Mouse (Mus musculus): ENCODE measurements at regions not wholly inside any gene's neighbourhood (a gene's known extent, or its start where the extent isn't known, plus 50 kb on each side); places are given as distances from the start of the nearest gene placed in this dataset.

DNA sequence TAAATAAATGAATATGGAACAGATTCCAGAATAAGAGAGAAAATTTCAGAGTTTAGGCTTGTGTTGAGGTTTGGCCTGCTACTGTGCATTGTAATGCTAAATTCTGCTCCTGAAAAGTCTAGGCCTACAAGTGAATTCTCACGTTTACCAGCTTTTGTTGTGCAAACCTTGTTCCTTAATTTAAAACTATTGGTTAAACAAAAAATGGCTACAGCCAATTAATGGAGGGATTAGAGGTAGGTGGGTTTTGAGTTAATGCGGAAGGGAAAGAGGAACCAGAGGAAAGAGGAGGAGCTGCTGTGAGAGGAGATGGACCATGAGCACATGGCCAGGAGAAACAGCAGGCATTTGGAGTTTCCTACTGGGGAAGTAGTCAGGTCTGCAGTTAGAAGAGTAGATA lies 79.1 kb upstream of the Tle4 start:
- H3K9ac ChIP-seq (ENCODE audit: low read depth, low read length), result no peak overlapping the region
- H3K27ac ChIP-seq (ENCODE audit: low read length), result no peak overlapping the region
- H3K9me3 ChIP-seq (replicated peaks; ENCODE audit: control insufficient read depth, low read length), result no peaks in the 10 kb centered on the region
- no peaks in the 10 kb centered on the region for H3K27me3 ChIP-seq (ENCODE audit: control insufficient read depth, insufficient read depth, low read depth, low read length)
- H3K4me2 ChIP-seq (ENCODE audit: low read depth, low read length), result no peak overlapping the region
- H3K4me1 ChIP-seq (ENCODE audit: control insufficient read depth, low read depth, low read length), result no peaks in the 10 kb centered on the region
- H3K36me3 ChIP-seq (ENCODE audit: control insufficient read depth, insufficient read depth), result no peaks in the 10 kb centered on the region
- H3K4me3 ChIP-seq (ENCODE audit: low read depth, low read length), result no peak overlapping the region
- WGBS (ENCODE audit: insufficient replicate concordance), result 27% methylated on average over 2 of the region's 2 CpGs
- ATAC-seq (ENCODE audit: low read depth), result no peak

DNA sequence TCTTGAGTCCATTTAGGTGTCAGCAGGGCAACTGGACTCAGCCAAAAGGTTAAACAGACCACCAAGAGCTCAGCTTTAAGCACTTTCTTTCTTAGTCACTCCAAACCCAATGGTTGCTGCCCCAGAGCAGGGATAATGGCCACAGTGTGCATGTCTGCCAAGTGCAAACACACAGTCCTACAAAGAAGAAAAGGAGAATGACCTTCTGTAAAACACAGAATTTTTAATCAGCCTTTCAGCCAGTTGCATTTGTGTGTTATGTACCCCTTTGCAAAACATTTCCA lies 72.9 kb upstream of the Tle4 start:
- H3K9ac ChIP-seq (ENCODE audit: low read depth, low read length), result no peak overlapping the region
- H3K27ac ChIP-seq (ENCODE audit: low read length), result no peak overlapping the region
- H3K9me3 ChIP-seq (replicated peaks; ENCODE audit: control insufficient read depth, low read length), result no peaks in the 10 kb centered on the region
- no peaks in the 10 kb centered on the region for H3K27me3 ChIP-seq (ENCODE audit: control insufficient read depth, insufficient read depth, low read depth, low read length)
- H3K4me3 ChIP-seq (ENCODE audit: low read depth, low read length), result no peak overlapping the region
- no peak for ATAC-seq (ENCODE audit: low read depth)
- no peaks in the 10 kb centered on the region for H3K4me1 ChIP-seq (ENCODE audit: control insufficient read depth, low read depth, low read length)
- H3K36me3 ChIP-seq (ENCODE audit: control insufficient read depth, insufficient read depth), result no peaks in the 10 kb centered on the region
- no peak overlapping the region for H3K4me2 ChIP-seq (ENCODE audit: low read depth, low read length)

DNA sequence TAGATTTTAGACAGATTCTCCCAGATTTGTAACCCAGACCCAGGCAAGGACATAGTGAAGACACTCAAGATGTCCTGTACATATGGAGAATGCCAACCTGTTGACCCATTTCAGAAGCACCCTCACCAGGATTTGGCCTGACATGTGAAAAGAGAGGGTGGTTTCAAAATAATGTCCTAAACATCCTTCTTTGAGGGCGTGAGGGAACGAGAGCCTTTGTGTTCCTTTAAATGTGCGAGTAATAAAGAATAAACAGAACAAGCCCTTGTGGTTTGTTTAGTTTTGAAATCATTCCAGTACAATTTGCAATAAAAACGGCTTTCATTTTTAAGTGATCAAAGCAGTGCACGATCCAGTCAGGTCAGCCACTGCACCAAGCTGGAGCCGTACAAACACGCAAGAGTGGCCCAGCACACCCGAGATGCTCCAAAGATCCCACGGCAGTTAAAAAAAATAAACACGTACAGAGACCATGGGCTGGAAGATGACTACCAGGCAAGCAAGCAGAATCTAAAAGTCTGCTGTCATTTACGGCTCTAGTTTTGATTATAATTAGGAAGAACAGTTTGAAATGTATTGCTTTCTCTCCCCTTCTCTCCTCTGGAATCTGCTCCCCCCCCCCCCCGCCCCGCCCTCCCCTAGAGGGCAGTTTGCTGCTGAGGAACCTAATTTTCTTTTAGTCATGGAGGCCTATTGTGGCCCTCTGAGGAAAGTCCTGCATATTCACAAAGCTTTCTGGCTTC lies 72.4 kb upstream of the Tle4 start:
- H3K27ac ChIP-seq (ENCODE audit: low read length), result no peak overlapping the region
- ATAC-seq (ENCODE audit: low read depth), result no peak
- no peak overlapping the region for H3K9ac ChIP-seq (ENCODE audit: low read depth, low read length)
- no peak overlapping the region for H3K4me3 ChIP-seq (ENCODE audit: low read depth, low read length)
- no peaks in the 10 kb centered on the region for H3K4me1 ChIP-seq (ENCODE audit: control insufficient read depth, low read depth, low read length)
- H3K27me3 ChIP-seq (ENCODE audit: control insufficient read depth, insufficient read depth, low read depth, low read length), result no peaks in the 10 kb centered on the region
- H3K9me3 ChIP-seq (replicated peaks; ENCODE audit: control insufficient read depth, low read length), result no peaks in the 10 kb centered on the region
- H3K36me3 ChIP-seq (ENCODE audit: control insufficient read depth, insufficient read depth), result no peaks in the 10 kb centered on the region
- WGBS (ENCODE audit: insufficient replicate concordance), result 58% methylated on average over 12 of the region's 13 CpGs
- no peak overlapping the region for H3K4me2 ChIP-seq (ENCODE audit: low read depth, low read length)

DNA sequence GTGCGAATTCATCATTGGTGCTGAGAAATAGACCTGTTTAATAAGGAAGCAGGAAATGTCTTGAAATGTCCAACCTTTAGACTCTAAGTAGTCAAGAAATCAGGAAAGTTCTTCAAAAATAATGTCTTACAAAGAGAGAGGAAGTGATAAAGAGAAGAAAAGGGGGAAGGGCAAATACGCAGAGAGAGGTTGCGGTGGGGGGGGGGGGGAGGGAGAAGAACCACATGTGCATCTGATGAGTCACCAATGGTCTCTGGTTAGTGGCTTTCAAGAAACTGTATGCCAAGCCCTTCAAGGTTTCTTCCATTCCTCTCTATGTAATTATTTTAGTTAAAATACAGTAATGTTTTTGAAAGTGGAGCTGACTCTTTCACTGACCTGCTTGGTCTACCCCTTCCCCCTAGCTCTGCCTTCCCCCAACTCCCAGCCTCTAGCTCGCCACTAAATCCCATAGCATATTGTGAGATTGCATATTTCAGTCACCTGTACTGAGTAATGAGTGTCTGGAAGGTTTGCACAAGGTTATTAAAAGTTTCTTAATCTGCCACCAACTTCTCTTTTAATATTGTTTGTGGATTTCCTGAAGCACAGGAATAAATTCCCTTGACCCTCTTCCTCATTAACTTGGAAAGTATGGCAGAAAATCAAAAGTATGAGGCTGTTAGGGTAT lies 70.8 kb upstream of the Tle4 start:
- Histone ChIP-seq H3K36me3 (ENCODE audit: control insufficient read depth, insufficient read depth) (no peaks in the 10 kb centered on the region), H3K27ac (ENCODE audit: low read length) (no peak overlapping the region), H3K4me1 (ENCODE audit: control insufficient read depth, low read depth, low read length) (no peaks in the 10 kb centered on the region), H3K9ac (ENCODE audit: low read depth, low read length) (no peak overlapping the region), H3K9me3 (replicated peaks; ENCODE audit: control insufficient read depth, low read length) (no peaks in the 10 kb centered on the region), H3K4me3 (ENCODE audit: low read depth, low read length) (no peak overlapping the region), H3K4me2 (ENCODE audit: low read depth, low read length) (no peak overlapping the region), H3K27me3 (ENCODE audit: control insufficient read depth, insufficient read depth, low read depth, low read length) (no peaks in the 10 kb centered on the region)
- WGBS (ENCODE audit: insufficient replicate concordance), result 36% methylated on average over 4 of the region's 4 CpGs
- no peak for ATAC-seq (ENCODE audit: low read depth)

DNA sequence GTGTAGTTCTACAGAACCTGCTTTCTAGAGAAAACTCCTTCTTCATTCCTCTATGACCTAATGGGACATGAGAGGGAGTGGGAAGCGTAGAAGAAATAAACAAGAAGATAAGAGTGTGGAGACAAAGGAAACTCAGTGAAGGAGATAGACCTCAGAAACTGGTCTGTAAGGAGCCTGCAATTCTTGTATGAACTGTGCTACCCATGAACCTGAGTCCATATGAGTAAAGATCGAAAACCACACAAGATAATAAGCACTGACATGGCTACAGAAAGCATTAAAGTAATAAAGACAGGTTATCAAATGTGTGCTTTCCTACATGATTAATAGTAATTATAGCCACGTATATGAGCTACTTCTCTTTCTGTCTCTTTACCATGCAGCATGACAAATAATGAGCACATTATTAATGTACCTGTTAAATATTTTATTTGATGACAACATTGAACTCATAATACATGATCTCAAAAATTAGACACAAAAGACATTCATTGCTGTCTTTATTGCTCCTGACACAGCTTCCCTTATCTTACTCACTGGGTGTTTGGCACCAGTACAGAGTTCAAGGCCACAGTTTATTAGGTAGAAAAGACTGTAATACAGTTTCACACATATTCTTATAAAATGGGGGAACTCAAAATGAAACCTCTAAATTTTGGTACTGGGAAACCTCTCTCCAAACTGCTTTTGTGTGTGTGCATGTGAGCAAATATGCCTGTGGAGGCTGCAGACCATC lies 67.0 kb upstream of the Tle4 start:
- Histone ChIP-seq H3K4me2 (ENCODE audit: low read depth, low read length) (no peak overlapping the region), H3K4me1 (ENCODE audit: control insufficient read depth, low read depth, low read length) (no peaks in the 10 kb centered on the region), H3K9ac (ENCODE audit: low read depth, low read length) (no peak overlapping the region), H3K9me3 (replicated peaks; ENCODE audit: control insufficient read depth, low read length) (no peaks in the 10 kb centered on the region), H3K27ac (ENCODE audit: low read length) (no peak overlapping the region), H3K27me3 (ENCODE audit: control insufficient read depth, insufficient read depth, low read depth, low read length) (no peaks in the 10 kb centered on the region), H3K4me3 (ENCODE audit: low read depth, low read length) (no peak overlapping the region), H3K36me3 (ENCODE audit: control insufficient read depth, insufficient read depth) (no peaks in the 10 kb centered on the region)
- no peak for ATAC-seq (ENCODE audit: low read depth)
- 64% methylated on average over 3 of the region's 3 CpGs for WGBS (ENCODE audit: insufficient replicate concordance)

DNA sequence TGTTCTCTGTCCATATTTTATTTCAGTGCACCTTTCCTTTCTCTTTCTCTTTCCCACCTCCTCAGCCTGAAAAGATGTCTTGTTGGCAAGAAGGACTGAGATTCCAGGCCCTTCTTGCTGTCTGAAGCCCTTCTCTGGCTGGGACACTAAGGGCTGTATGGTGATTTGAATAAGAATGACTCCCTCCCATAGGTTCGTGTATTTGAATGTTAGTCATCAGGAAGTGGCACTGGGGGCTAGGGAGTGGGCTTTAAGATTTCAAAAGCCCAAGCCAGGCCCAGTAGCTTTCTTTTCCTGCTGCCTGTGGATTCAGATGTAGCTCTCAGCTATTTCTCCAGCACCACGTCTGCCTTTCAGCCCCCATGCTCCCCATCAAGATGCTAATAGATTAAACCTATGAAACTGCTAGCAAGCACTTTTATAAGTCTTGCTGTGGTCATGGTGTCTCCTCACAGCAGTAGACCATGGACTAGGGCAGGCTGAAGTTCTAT lies 66.3 kb upstream of the Tle4 start:
- Histone ChIP-seq H3K9ac (ENCODE audit: low read depth, low read length) (no peak overlapping the region), H3K4me3 (ENCODE audit: low read depth, low read length) (no peak overlapping the region), H3K36me3 (ENCODE audit: control insufficient read depth, insufficient read depth) (no peaks in the 10 kb centered on the region), H3K4me2 (ENCODE audit: low read depth, low read length) (no peak overlapping the region), H3K9me3 (replicated peaks; ENCODE audit: control insufficient read depth, low read length) (no peaks in the 10 kb centered on the region), H3K27ac (ENCODE audit: low read length) (no peak overlapping the region), H3K4me1 (ENCODE audit: control insufficient read depth, low read depth, low read length) (no peaks in the 10 kb centered on the region), H3K27me3 (ENCODE audit: control insufficient read depth, insufficient read depth, low read depth, low read length) (no peaks in the 10 kb centered on the region)
- no peak for ATAC-seq (ENCODE audit: low read depth)
- 43% methylated on average over 2 of the region's 2 CpGs for WGBS (ENCODE audit: insufficient replicate concordance)

DNA sequence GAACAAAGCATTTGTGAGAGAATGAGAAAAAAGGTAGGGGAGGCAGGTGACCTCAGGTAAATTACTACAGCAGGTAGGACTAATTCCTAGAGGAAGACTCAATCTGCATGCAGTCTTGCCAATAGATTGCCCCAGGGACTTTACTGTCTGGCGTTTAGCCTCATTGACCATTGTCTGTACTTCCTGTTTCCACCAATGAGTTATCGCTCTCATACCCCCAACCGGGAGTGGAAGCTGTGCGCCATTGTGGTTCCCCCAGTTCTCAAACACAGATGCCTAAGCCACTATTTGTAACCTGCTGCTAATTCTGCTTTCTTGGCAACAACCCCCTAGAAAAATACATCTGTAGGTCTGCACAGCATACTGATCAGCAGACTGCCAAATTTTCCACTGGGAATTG lies 65.5 kb upstream of the Tle4 start:
- 45% methylated on average over 4 of the region's 4 CpGs for WGBS (ENCODE audit: insufficient replicate concordance)
- Histone ChIP-seq H3K27ac (ENCODE audit: low read length) (no peak overlapping the region), H3K9ac (ENCODE audit: low read depth, low read length) (no peak overlapping the region), H3K36me3 (ENCODE audit: control insufficient read depth, insufficient read depth) (no peaks in the 10 kb centered on the region), H3K27me3 (ENCODE audit: control insufficient read depth, insufficient read depth, low read depth, low read length) (no peaks in the 10 kb centered on the region), H3K4me3 (ENCODE audit: low read depth, low read length) (no peak overlapping the region), H3K4me2 (ENCODE audit: low read depth, low read length) (no peak overlapping the region), H3K9me3 (replicated peaks; ENCODE audit: control insufficient read depth, low read length) (no peaks in the 10 kb centered on the region), H3K4me1 (ENCODE audit: control insufficient read depth, low read depth, low read length) (no peaks in the 10 kb centered on the region)
- no peak for ATAC-seq (ENCODE audit: low read depth)

DNA sequence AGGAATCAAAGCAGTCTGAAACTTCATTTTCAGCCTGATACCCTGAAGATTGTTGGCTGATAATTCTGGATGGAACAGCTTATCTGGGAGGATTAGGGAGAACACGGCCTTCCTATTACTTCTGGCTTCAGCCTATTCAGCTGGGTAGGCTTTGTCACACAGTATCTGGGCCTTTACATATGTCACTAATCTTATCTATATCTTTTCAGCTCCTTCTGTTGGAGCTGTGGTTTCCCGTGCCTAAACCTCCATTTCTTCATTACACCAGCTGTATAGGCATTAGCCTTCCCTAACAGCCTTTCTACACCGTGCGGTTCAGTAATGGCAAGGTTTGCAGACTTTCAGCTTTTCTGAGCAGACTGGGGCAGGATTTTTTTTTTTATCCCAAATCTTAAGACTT lies 61.9 kb upstream of the Tle4 start:
- no peaks in the 10 kb centered on the region for H3K36me3 ChIP-seq (ENCODE audit: control insufficient read depth, insufficient read depth)
- no peak overlapping the region for H3K4me2 ChIP-seq (ENCODE audit: low read depth, low read length)
- no peaks in the 10 kb centered on the region for H3K27me3 ChIP-seq (ENCODE audit: control insufficient read depth, insufficient read depth, low read depth, low read length)
- no peak for ATAC-seq (ENCODE audit: low read depth)
- H3K9ac ChIP-seq (ENCODE audit: low read depth, low read length), result no peak overlapping the region
- H3K4me3 ChIP-seq (ENCODE audit: low read depth, low read length), result no peak overlapping the region
- 13% methylated on average over 4 of the region's 4 CpGs for WGBS (ENCODE audit: insufficient replicate concordance)
- no peaks in the 10 kb centered on the region for H3K4me1 ChIP-seq (ENCODE audit: control insufficient read depth, low read depth, low read length)
- H3K9me3 ChIP-seq (replicated peaks; ENCODE audit: control insufficient read depth, low read length), result no peaks in the 10 kb centered on the region
- no peak overlapping the region for H3K27ac ChIP-seq (ENCODE audit: low read length)

DNA sequence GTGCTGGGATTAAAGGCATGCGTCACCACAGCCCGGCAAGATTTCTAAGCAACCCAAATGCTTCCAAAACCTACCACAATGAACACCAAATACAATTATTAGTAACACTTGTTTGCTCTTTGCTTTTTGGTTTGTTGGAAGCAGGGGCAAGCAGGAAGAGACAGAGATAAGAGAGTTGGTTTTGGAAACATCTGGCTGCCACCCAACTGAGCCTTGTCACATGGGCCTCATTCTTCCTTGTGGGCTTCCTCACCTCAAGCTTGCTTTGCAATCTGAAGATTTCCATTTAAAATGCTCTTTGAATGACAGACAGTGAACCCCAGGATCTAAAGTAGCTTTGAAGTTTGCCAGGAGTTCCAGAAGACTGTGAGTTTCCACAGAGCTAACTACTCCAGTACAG lies 60.6 kb upstream of the Tle4 start:
- Histone ChIP-seq H3K4me2 (ENCODE audit: low read depth, low read length) (no peak overlapping the region), H3K36me3 (ENCODE audit: control insufficient read depth, insufficient read depth) (no peaks in the 10 kb centered on the region), H3K9ac (ENCODE audit: low read depth, low read length) (no peak overlapping the region), H3K4me3 (ENCODE audit: low read depth, low read length) (no peak overlapping the region), H3K27me3 (ENCODE audit: control insufficient read depth, insufficient read depth, low read depth, low read length) (no peaks in the 10 kb centered on the region), H3K4me1 (ENCODE audit: control insufficient read depth, low read depth, low read length) (no peaks in the 10 kb centered on the region), H3K9me3 (replicated peaks; ENCODE audit: control insufficient read depth, low read length) (no peaks in the 10 kb centered on the region), H3K27ac (ENCODE audit: low read length) (no peak overlapping the region)
- ATAC-seq (ENCODE audit: low read depth), result no peak
- 54% methylated on average over 2 of the region's 2 CpGs for WGBS (ENCODE audit: insufficient replicate concordance)

Measured in liver, embryonic 16.5 days (tissue).